Mouse (Mus musculus) gastrocnemius, postnatal 4 days (tissue): ENCODE results near the gene Nsun4. TPM values are rescaled to one million over a fixed set of nuclear protein-coding genes. Genes with fewer than 3 reads are reported as not detected.

Experiments
- DNase-seq, 2 experiments: peaks; one replicate each; pipeline ENCODE4 v3.0.0; 2021 to 2022; ENCODE audit warnings: low spot score in 2 of 2, mixed read lengths in 2 of 2
- long read RNA-seq, 2 experiments: library from polyadenylated mRNA; stranded (forward); transcript quantifications; one replicate each; pipeline ENCODE4 v2.0.0; 2021
- total RNA-seq, 2 experiments: library from RNA; stranded (reverse); gene quantifications; 2 replicates each; pipeline ENCODE4 v1.2.3; 2021

Nsun4 gene
- total RNA-seq, result 10 to 100 TPM; 15.0 TPM
- long read RNA-seq, experiment 1, transcript Nsun4-202 (6 exons, 2,439 nt), result major isoform, 20 of 24 reads
- long read RNA-seq, experiment 1, partial matches to known transcripts, result 1 of 24 reads
- long read RNA-seq, experiment 1, other reads (novel, unspliced or antisense), result 3 of 24 reads
- long read RNA-seq, experiment 2, transcript Nsun4-202 (6 exons, 2,439 nt), result major isoform, 28 of 28 reads
- long read RNA-seq, experiment 2, partial matches to known transcripts, result 0 of 28 reads
- long read RNA-seq, experiment 2, other reads (novel, unspliced or antisense), result 0 of 28 reads

DNA sequence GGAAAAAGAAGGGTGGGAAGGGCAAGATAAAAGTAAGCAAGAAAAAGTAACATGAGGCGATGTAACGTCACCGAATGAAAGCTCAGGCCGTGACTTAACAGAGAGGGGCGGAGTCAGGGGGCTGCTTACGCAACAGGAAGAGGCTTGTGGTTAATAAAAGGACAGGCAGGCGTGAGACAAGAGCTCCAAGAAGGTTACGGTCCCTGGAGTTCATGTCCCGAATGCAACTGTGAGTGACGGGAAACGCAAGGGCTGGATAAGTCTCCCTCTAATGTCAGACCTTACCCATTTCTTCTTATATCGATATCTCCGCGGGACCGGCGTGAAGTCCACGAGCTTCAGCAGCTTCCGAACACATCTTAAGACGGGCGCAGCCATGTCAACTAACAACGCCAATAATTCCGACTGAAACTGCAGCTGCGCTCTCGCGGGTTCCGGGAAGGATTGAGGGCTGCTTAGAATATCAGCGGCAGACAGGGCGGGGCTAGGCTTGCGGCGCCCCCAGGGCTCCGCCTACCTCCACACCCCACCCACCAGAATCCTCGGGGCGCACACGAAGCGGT lies at the start of gene Nsun4:
Nsun4 (minus strand) TSS at position 478 of the 563 bp plus-strand sequence.
- DNase-seq, result peak; percentile 75 to 89

DNA sequence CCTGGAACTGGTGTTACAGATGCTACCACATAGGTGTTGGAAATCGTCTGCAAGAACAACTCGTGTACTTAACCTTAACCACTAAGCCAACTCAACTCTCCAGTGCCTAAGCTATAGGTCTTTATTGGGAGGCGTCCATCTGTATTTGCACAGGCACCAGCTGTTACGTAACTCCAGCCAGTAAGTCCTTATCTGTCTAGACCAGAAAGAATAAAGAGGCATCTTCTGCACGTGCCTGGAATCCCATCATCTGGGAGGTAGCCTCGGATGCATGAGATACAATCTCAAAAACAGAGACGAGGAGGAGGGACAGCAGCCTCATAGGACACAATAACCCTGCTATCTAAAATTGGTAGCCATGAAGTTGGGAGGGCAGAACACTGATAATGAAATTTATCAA lies 47.3 kb upstream of the Nsun4 start:
- DNase-seq, result no peak

DNA sequence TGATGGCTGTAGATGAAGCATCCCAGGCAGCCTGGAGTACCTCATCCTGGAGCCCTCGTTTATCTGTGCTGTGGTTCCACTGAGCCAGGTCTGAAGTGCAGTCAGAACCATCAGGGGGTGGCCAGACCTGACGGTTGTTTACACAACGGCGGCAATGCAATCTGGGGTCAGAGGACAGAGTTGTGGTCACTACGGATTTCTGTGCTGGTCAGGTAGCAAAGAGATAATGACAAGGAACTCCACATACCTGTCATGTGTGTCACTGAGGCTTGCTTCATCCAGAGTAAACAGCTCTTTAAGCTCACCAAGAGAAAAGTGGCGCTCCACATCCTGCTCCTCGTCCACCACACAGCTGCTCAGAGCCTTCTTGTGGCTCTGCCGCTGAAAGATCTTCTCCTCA lies 43.5 kb upstream of the Nsun4 start:
- DNase-seq, result no peak

DNA sequence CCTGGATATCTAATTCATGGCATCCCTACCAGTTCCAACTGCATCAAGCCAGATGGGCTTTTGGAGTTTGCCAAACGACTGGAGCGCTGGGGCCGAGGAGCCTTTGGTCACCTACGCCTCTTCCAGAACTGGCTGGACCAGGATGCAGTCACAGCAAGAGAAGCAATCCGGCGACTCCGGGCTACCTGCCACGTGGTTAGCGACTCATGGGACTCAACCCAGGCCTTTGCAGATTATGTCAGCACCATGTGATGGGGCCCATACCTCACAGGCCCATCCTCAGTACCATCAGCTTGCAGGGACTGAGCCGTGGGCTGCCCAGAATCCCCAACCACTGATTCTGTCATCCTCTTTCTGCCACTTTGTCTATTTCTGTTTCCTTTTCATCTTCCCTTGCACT lies 42.6 kb upstream of the Nsun4 start:
- no peak for DNase-seq

DNA sequence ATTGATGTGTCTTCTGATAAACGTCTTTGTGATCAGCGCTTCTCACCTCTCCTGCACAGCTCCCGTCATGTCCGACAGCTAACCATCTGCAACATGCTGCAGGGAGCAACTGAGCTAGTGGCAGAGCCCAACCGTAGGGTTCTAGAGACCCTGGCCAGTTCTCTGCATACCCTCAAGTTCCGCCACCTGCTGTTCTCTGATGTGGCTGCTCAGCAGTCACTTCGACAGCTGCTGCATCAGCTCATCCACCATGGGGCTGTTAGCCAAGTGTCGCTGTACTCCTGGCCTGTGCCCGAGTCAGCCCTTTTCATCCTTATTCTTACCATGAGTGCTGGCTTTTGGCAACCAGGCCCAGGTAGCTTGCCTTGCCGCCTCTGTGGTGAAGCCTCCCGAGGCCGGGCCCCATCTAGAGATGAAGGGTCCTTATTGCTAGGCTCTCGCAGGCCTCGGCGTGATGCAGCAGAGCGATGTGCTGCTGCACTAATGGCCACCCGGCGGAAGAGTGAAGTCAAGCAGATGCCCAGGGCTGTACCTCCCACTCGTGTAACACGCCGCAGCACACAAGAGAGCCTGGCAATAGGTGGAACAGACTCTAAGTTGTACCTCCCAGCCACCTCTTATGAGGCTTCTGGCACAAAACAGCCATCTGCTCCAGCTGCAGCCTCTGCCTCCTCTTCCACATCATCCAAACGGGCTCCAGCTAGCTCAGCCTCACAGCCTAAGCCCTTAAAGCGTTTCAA lies 35.0 kb upstream of the Nsun4 start:
- DNase-seq, result peak in 1 of 2 experiments; percentile 31

DNA sequence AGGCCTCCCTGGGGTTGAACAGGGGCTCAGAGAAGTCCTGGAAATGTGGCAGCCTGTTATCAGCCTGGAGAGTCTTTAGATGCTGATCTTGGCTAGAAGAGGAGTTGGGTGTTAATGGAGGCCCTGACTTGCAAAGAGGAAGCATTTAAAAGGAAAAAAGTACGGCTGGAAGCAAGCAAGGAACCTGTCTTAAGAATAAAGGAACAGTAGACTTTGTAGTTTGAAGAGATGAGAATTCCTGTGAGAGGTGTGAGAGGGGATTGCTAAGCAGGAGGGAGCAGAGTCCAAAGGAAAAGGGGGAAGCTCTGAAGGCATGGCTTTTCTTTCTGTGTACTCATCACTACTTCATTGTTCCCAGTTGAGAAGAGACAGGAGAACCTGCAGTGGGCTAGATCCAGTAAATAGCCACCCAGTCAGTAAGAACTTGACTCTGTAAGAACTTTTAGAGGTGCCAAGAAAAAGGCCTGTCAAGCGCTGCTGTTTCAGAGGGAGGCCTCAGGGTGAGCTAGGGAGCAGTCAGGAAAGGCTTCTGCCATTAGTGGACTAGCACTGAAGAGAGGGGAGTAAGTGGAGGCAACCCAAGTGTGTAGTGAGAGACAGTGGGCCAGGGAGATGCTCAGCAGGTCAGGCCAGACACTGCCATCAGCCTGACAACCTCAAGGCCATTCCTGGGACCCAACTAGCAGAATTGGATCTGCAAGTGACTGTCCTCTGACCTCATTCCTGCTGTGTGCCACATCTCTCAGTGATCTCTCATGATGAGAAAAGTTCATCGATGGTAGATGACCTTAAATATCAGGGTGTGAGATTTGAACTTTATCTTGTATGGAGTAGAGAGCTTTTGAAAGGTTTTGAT lies 23.8 kb upstream of the Nsun4 start:
- no peak for DNase-seq

DNA sequence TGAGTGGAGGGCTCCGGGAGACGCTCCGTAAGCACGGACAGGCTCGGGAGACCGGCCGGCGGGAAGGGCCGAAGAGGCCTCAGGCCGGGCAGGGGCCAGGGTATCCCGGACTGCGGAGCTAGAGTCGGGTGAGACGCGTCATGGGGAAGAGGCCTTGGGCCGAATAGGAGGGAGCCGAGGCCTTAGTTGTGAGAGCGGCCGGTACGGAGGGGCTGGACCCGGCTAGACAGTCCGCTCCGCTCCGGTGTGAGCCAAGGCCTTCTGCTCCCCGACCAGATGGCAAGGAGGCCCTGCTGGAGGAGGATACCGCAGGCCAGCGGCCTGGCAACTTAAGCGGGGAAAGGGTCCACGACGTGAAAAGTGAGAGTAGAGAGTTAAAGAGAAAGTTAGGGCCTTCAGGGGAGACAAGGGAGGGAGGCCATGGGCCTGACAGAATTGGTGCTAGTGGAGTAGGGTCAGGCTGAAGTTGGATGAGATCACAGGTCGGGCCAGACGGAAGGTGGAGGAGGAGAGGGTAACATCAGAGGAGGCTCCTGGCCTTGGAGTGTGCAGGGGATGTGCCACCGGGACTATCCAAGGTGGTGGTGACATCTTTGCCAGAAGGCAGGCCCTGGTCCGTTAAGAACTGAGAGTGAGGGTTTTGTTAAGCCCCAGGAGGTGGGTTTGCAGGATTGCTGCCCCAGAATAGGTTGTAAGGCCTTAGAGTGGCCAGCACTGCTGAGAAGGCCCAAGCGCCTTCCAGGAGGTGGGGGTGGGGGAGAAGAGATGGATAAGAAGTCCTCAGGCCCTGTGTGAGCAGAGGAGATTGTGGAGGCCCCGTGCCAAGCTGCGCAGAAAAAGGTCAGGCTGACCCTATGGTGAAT lies 22.9 kb upstream of the Nsun4 start:
- DNase-seq, result peak; percentile 30 to 52

DNA sequence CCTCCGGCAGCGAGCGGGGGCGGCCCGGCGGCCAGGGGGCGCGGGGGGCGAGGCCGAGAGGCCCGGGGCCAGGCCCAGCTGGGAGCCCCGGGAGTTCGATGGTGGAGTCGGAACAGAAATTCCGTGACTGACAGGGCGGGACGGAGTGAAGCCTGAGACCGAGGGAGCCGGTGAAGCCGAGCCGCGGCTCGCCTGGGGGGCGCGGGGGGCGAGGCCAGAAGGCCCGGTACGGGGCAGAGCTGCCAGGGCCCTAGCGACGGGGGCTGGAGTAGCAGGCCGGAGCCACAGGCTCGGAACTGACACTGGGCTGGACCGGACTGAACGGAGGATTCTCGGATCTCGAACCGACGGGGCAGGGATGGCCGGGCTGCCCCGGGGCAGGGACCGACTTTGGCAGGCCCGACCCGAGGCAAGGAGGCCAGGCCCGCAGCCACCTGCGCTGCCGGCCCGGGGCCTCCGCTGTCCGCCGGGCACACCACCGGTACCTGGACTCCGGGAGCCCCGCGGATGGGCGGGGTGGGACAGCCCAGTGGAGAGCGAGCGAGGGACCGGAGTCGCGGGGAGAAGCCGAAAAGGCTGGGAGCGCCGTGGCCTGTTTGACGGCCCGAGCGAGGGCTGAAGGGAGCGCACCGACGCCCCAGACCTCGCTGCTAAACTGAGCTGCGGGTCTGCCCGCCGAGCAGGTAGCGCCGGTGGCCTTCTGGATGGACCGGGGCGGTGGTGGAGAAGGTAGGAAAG lies 22.1 kb upstream of the Nsun4 start:
- DNase-seq, result peak; percentile 71 to 81

DNA sequence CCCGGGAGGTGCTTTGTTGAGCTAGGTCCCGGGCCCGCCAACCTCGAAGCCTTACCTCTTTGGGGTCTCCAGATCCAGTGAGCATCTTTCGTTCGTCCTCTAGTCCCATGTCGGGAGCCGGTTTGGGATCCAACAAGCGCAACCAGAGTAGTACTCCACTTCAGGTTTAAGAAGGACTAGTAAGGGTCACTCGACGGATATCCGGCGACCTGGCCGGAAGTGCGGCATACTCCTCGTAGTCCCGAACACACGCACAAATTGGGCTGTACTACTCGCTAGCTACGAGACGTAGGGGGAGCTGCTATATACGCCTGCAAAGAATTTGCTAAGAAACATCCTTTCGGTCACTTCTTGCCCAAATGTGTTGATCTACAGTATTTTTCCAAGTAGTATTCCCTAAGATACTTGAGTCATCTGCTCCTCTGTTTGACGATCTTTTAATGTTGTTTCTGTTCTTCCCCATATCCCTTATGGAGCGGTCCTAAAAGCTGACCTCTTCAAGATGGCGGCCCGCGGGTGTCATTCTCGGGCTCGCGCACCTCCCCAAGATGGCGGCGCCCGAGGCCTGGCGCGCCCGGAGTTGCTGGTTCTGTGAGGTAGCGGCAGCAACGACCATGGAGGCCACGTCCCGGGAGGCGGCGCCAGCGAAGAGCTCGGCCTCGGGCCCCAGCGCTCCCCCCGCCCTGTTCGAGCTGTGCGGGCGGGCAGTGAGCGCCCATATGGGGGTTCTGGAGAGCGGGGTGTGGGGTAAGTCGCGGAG lies 21.4 kb upstream of the Nsun4 start, which contains the start of the genes Uqcrh and Lrrc41:
Uqcrh (minus strand) TSS at position 211 of the 760 bp plus-strand sequence.
Lrrc41 (plus strand) TSS at position 409 of the 760 bp plus-strand sequence.
- DNase-seq, result peak; percentile 91 to 94

DNA sequence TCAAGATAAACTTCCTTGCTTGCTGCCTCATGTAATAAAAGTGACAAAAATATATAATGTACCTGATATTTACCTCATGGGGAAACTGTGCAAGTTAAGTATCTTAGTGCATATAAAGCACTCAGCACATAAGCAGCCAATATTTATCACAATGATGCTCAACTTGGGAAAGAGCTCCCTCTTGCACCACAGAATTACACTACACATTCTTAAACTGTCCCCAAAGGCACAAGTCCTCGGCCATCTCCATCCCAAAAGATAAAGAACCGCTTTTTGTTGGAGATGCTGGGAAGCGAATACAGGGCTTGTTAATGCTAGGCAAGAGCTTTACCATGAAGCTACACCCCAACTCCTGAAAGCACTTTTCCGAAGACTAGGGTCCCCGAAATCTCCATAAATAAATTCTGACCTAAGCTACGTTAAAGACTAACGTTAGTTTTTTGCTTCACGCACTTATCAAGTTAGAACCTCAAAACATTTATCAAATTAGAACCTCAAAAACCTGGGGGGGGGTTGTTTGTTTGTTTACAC lies 20.5 kb upstream of the Nsun4 start:
- no peak for DNase-seq

DNA sequence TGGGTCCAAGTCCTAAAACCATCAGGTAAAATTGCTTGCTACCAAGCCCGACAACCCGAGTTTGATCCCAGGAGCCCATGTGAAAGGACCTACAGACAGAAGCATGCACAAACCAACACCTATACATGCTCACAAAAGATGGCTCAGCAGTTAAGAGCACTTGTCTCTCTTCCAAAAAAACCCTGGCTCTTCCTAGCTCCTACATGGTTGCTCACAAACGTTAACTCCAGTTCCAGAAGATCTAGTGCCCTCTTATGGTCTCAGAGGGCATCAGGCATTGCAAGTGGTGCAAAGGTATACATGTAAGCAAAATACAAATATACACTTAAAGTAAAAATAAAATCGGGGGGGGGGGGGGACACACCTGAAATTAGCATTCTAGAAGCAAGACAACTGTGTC lies 19.5 kb upstream of the Nsun4 start:
- DNase-seq, result no peak

DNA sequence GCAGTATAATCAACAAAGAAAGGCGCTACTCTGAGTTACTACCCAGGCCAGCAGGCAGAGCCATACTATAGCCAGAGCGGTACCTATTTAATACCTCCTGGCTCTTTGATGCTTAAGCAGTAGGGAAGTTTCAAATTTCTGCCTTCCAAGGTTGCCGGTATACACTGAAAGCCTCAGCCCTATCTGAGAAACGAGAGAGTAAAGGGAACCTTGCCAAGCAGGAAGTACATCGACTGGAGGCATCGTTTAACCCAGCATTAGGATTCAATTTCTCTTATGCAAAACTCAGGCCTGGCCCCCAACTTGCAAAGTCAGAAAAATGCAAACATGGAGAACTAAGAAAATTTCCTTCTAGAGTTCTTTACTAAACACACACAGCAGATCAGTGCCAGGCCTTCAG lies 16.4 kb upstream of the Nsun4 start:
- no peak for DNase-seq

DNA sequence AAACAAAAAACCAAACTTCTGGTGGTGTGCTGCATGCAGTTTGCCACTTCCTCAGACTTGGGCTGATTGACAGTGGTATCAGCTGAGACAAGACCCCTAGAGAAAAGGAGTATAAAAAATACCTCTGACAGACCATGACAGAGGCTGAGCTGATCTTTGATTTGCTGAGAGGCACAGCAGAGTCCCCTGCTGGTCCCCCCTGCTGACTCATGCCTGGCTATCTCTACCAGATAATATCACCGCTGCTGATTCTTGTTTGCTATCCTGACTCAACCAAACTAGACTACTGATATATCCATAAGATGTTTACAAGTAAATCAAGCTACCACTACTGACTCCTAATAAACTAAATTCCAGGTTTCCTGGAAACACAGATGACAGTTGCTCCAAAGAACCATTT lies 10.2 kb upstream of the Nsun4 start:
- DNase-seq, result no peak

DNA sequence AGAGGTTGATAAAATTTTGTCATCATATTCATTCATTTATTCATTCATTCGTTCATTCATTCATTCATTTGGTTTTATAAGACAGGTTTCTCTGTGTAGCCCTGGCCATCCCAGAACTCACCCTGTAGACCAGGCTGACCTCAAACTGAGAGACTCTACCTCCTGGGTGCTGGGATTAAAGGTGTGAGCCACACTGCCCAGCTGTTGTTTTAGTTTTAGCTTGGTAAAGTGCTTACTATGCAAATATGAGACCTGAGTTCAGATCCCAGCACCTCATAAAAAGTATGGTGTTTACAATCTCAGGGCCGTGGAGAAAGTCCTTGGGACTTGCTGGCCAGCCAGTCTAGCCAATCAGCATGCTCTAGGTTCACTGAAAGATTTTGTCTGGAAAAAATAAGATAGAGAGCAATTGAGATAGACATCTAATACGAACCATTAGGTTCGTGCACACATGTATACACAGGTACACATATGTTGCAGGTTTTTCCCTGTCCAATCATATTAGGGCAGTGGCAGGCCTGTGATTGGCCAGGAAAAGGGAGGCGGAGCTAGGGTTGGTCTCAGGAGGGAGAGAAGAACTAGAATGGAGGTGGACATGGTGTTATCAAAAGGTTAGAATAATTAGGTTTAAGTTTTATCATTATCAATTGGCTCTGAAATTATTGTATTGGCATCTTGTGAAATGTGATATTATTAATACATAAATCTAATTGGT lies 5.5 kb upstream of the Nsun4 start:
- DNase-seq, result no peak

DNA sequence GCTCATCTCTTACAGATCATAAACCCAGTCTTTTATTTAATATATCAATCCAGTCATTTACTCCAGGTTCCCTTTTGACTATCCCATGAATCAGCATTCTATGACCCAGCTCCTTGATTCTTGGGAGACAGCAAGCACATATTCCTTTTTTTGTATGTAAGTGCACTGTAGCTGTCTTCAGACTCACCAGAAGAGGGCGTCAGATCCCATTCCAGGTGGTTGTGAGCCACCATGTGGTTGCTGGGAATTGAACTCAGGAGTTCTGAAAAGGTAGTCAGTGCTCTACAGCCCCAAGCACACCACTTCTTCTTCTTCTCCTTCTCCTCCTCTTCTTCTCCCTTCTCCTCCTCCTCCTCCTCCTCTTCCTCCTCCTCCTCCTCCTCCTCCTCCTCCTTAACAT lies 3.9 kb upstream of the Nsun4 start:
- no peak for DNase-seq

DNA sequence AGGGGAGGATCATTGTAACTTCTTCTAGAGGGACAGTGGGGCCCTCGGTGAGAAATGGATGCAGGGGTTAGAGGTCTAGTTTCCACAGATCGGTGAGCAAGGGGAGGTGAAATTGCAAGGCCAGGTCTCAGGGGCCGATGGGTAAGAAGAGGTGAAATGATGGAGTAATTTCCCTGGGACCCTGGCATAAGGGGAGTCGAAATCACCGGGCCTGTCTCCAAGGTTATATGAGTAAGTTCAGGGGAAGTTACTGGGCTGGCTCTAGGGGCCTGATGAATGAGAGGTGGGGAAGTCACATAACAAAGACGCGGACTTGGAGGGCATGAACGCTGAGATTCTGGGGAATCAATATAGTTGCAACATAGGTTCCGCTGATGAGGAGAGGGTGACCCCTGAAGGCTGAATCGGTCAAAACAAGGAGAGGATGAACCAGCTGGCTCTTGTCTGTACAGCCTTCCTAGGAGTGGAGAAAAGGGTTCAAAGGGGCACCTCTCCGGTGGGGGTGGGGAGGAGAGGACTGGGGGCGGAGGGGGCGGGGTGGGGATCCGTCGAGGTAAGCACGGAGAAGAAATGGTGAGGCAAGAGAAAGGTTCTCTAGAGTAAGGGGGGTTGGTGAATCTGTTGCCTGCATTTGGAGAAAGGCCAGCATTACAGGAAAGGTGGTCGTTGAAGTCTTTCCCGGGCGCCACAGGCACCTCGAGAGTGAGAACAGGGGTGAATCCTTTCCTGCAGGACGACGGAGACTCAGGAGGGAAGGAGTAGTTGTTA lies 966 bp downstream of the Nsun4 start:
- peak in 1 of 2 experiments; percentile 17 for DNase-seq

DNA sequence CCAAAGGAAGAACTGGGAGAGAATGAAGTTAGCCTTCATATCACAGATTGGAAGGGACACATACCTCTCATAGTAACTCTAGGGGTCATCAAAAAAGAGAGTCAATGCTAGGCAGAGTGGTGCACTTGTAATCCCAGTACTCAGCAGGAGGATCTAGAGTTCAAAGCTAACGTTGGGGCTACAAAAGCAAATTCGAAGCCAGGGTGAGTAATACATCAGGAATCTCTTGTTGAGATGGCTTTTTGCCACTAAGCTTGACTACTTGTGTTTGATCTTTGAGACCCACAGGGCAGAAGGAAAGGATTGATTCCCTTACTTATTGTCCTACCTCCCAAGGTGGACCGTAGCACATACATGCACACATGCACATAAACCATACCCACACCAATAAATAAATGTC lies 4.5 kb downstream of the Nsun4 start:
- DNase-seq, result no peak
